In genomic region chr14:60765025-60765424, GRCm38 (mm10) we compare ENCODE assay signal across 10 mouse cellular contexts. TPM values are rescaled to one million over a fixed set of nuclear protein-coding genes. Genes with fewer than 3 reads are reported as not detected.
DNase-seq lines count a peak whose midpoint lies in the region; ATAC-seq and TF ChIP-seq lines count a peak whose summit lies in the region.
"Had no signal": no experiment of that assay in that cellular context is flagged by ENCODE, and none has a peak within 500 bp of the region (broad histone marks: within the 10 kb centered on the region; RNA-seq: fewer than 3 reads in every experiment).

No protein-coding gene starts in this region.

- TF ChIP-seq POLR2A in kidney, adult 2 months (IDR thresholded peaks at IDR 0.05; ENCODE audit: low read depth, low read length) = no peak
- TF ChIP-seq POLR2A in cortical plate, adult 2 months (IDR thresholded peaks at IDR 0.05; ENCODE audit: extremely low read depth, insufficient read depth, low read length) = no peak

- WGBS in kidney, adult 2 months = 26% methylated on average over 2 of the region's 2 CpGs
- 41% methylated on average over 2 of the region's 2 CpGs for WGBS in kidney, embryonic 16.5 days
- WGBS in hindbrain, embryonic 10.5 days = 61% methylated on average over 2 of the region's 2 CpGs

- H3K36me3 ChIP-seq in kidney, adult 2 months (ENCODE audit: control insufficient read depth, insufficient read depth, low read length) = no peaks in the 10 kb centered on the region; the same call in 1 of the 2 replicates
- H3K36me3 ChIP-seq in kidney, embryonic 16.5 days (ENCODE audit: insufficient read depth, low read length) = peaks cover 16% of the 10 kb centered on the region
- peaks cover 47% of the 10 kb centered on the region for H3K36me3 ChIP-seq in hindbrain, embryonic 10.5 days

- peak; percentile 53 for DNase-seq in kidney, adult 2 months
- DNase-seq in kidney, postnatal 4 days = no peak
- DNase-seq in lung, postnatal 25 days (ENCODE audit: low spot score) = peak; percentile 43
- DNase-seq in urinary bladder, postnatal 25 days (ENCODE audit: low spot score) = no peak
- no peak for DNase-seq in frontal cortex, adult 2 months (ENCODE audit: extremely low spot score in 1 of 2, low spot score in 1 of 2)
- no peak for DNase-seq in hindbrain, embryonic 10.5 days (ENCODE audit: low spot score)
- DNase-seq: thymus, adult 18-20 months had no signal

- H3K4me2 ChIP-seq in kidney, embryonic 16.5 days (replicated peaks; ENCODE audit: low read depth, low read length) = no peak overlapping the region

- peak overlapping the region; percentile 41; the same call in 1 of the 2 replicates for H3K27ac ChIP-seq in kidney, adult 2 months (ENCODE audit: insufficient read depth, low read depth, low read length)
- 0 out of 2 replicates have a peak overlapping the region, but pooled peaks have one; percentile 31 for H3K27ac ChIP-seq in cortical plate, adult 2 months (ENCODE audit: insufficient read depth, low read length)
- peak overlapping the region; percentile 8; the same call in 1 of the 2 replicates for H3K27ac ChIP-seq in kidney, embryonic 16.5 days (ENCODE audit: low read length)
- H3K27ac ChIP-seq in hindbrain, embryonic 10.5 days = no peak overlapping the region
- H3K27ac ChIP-seq: liver, embryonic 14.5 days had no signal

- H3K9me3 ChIP-seq in kidney, embryonic 16.5 days (ENCODE audit: low read length) = no peaks in the 10 kb centered on the region
- no peaks in the 10 kb centered on the region for H3K9me3 ChIP-seq in hindbrain, embryonic 10.5 days

- no peaks in the 10 kb centered on the region for H3K27me3 ChIP-seq in kidney, adult 2 months (replicated peaks; ENCODE audit: control insufficient read depth, insufficient read depth, low read length)
- no peaks in the 10 kb centered on the region for H3K27me3 ChIP-seq in kidney, embryonic 16.5 days (ENCODE audit: insufficient read depth, low read length)
- H3K27me3 ChIP-seq in hindbrain, embryonic 10.5 days (ENCODE audit: insufficient read depth, poor library complexity, severe bottlenecking) = no peaks in the 10 kb centered on the region

- ATAC-seq in kidney, embryonic 16.5 days (ENCODE audit: low FRiP score, low TSS enrichment) = no peak

- no peak for TF ChIP-seq CTCF in kidney, adult 2 months (conservative IDR thresholded peaks at IDR 0.05; ENCODE audit: insufficient read depth, insufficient read length, low read depth, low read length)
- no peak for TF ChIP-seq CTCF in cortical plate, adult 2 months (IDR thresholded peaks at IDR 0.05; ENCODE audit: extremely low read depth, insufficient read depth, low read length)

- H3K4me3 ChIP-seq in kidney, adult 2 months (ENCODE audit: insufficient read depth, low read depth, low read length) = no peak overlapping the region
- no peak overlapping the region for H3K4me3 ChIP-seq in cortical plate, adult 2 months (ENCODE audit: insufficient read depth, low read length)
- no peak overlapping the region for H3K4me3 ChIP-seq in kidney, embryonic 16.5 days (ENCODE audit: low read length)
- H3K4me3 ChIP-seq in hindbrain, embryonic 10.5 days = no peak overlapping the region

- no peak overlapping the region for H3K9ac ChIP-seq in kidney, embryonic 16.5 days (replicated peaks; ENCODE audit: low read length)
- H3K9ac ChIP-seq: liver, embryonic 14.5 days had no signal

- H3K4me1 ChIP-seq in kidney, adult 2 months (ENCODE audit: control insufficient read depth, insufficient read depth, low read length) = peaks cover 4% of the 10 kb centered on the region; the same call in 1 of the 2 replicates
- no peaks in the 10 kb centered on the region for H3K4me1 ChIP-seq in cortical plate, adult 2 months (ENCODE audit: control insufficient read depth, insufficient read depth, low read length)
- H3K4me1 ChIP-seq in kidney, embryonic 16.5 days (ENCODE audit: insufficient read depth, low read length) = peaks cover 13% of the 10 kb centered on the region
- H3K4me1 ChIP-seq in hindbrain, embryonic 10.5 days (replicated peaks) = peaks cover 7% of the 10 kb centered on the region; the same call in 1 of the 2 replicates

RNA-seq across cellular contexts. Expression of gene C1qtnf9, which starts 2.9 kb away (rescaled TPM):
- polyA plus RNA-seq in kidney, adult 2 months (2012; rRNA removed) = 1.4 and 2.0 TPM in 2 replicates
- 0.31 and 0.36 TPM in 2 replicates for polyA plus RNA-seq in cortical plate, adult 2 months (2012; rRNA removed)
- 0.41 and 0.56 TPM in 2 replicates for polyA plus RNA-seq in kidney, embryonic 16.5 days (2015; fragmentation: Nextera tagmentation; extraction: Ambion mirVana)
- polyA plus RNA-seq in frontal cortex, adult 2 months (2012; rRNA removed) = 0.23 and 0.50 TPM in 2 replicates
- polyA plus RNA-seq in hindbrain, embryonic 10.5 days (2016; fragmentation: Nextera tagmentation; extraction: Ambion mirVana) = 0.10 and 0.30 TPM in 2 replicates

RNA-seq across cellular contexts. Expression of gene Mipep, which starts 19.3 kb away (rescaled TPM):
- polyA plus RNA-seq in kidney, adult 2 months (2012; rRNA removed) = 18.6 and 20.0 TPM in 2 replicates
- polyA plus RNA-seq in cortical plate, adult 2 months (2012; rRNA removed) = 15.7 and 18.5 TPM in 2 replicates
- polyA plus RNA-seq in kidney, embryonic 16.5 days (2015; fragmentation: Nextera tagmentation; extraction: Ambion mirVana) = 23.3 and 24.6 TPM in 2 replicates
- polyA plus RNA-seq in frontal cortex, adult 2 months (2012; rRNA removed) = 14.6 and 16.7 TPM in 2 replicates
- 20.8 and 22.2 TPM in 2 replicates for polyA plus RNA-seq in hindbrain, embryonic 10.5 days (2016; fragmentation: Nextera tagmentation; extraction: Ambion mirVana)

Comparison
In these comparisons a context has a peak if more than half of its experiments do, and no peak if none do; other contexts are left out.
1. DNase-seq: peak in kidney, adult 2 months (single experiment) and lung, postnatal 25 days (single experiment); none in kidney, postnatal 4 days (0 of 2), urinary bladder, postnatal 25 days (single experiment), frontal cortex, adult 2 months (0 of 2) and hindbrain, embryonic 10.5 days (single experiment).